Mouse (Mus musculus): ENCODE results near the gene Rep15.
A peak's percentile ranks its signal among the peaks of the same experiment; 100 is the strongest.

Gene Rep15

GRCm38 (mm10) chr6:147030096-147030885 is 2.1 kb upstream of the Rep15 start:
- peak; percentile 68 for DNase-seq

GRCm38 (mm10) chr6:147042291-147043290 is 10.2 kb downstream of the Rep15 start, which contains the start of gene Mrps35:
Gene Mrps35 (plus strand): TSS chr6:147042764.
- peak; percentile 87 for DNase-seq

GRCm38 (mm10) chr6:147043633-147044032 is 11.2 kb downstream of the Rep15 start:
- no peak for DNase-seq

- DNase-seq = no peak
Measured at GRCm38 (mm10) chr6:147049239-147049805, 16.9 kb downstream of the Rep15 start.

GRCm38 (mm10) chr6:147051666-147052065 is 19.3 kb downstream of the Rep15 start:
- no peak for DNase-seq

GRCm38 (mm10) chr6:147052440-147052839 is 20.1 kb downstream of the Rep15 start:
- no peak for DNase-seq

GRCm38 (mm10) chr6:147053785-147054646 is 21.6 kb downstream of the Rep15 start:
- DNase-seq = no peak

GRCm38 (mm10) chr6:147055374-147055977 is 23.1 kb downstream of the Rep15 start:
- DNase-seq = no peak

GRCm38 (mm10) chr6:147059326-147059725 is 26.9 kb downstream of the Rep15 start:
- DNase-seq = no peak

- no peak for DNase-seq
Measured at GRCm38 (mm10) chr6:147061630-147062029, 29.2 kb downstream of the Rep15 start.

GRCm38 (mm10) chr6:147062034-147062433 is 29.6 kb downstream of the Rep15 start:
- no peak for DNase-seq

GRCm38 (mm10) chr6:147062694-147063093 is 30.3 kb downstream of the Rep15 start:
- no peak for DNase-seq

GRCm38 (mm10) chr6:147064226-147064943 is 32.0 kb downstream of the Rep15 start:
- DNase-seq = no peak

- no peak for DNase-seq
Measured at GRCm38 (mm10) chr6:147064944-147065261, 32.5 kb downstream of the Rep15 start.

- no peak for DNase-seq
Measured at GRCm38 (mm10) chr6:147075808-147076387, 43.5 kb downstream of the Rep15 start.

- no peak for DNase-seq
Measured at GRCm38 (mm10) chr6:147076878-147077277, 44.5 kb downstream of the Rep15 start.

GRCm38 (mm10) chr6:147079919-147080318 is 47.5 kb downstream of the Rep15 start:
- DNase-seq = no peak

Data from cerebellum, adult 8-10 months (tissue).